Mouse (Mus musculus): Measurements from ENCODE around the gene Slc25a11. TPM values are rescaled to one million over a fixed set of nuclear protein-coding genes. Genes with fewer than 3 reads are reported as not detected.
A peak's percentile ranks its signal among the peaks of the same experiment; 100 is the strongest.

Slc25a11 gene
- total RNA-seq (2017) = 41.1 to 62.6 TPM (median 43.5 TPM) in 3 replicates

- ATAC-seq (replicated peaks; ENCODE audit: insufficient number of reproducible peaks, low FRiP score, low TSS enrichment, poor library complexity, severe bottlenecking) = peak; percentile 76
Measured at GRCm38 (mm10) chr11:70646691-70647650, at the start of gene Slc25a11, which contains the start of gene Rnf167. Slc25a11 (minus strand) TSS chr11:70647479. Rnf167 (plus strand) TSS chr11:70647235.

GRCm38 (mm10) chr11:70693504-70693903 lies 46.2 kb upstream of the Slc25a11 start:
- ATAC-seq (replicated peaks; ENCODE audit: insufficient number of reproducible peaks, low FRiP score, low TSS enrichment, poor library complexity, severe bottlenecking) = no peak

- no peak for ATAC-seq (replicated peaks; ENCODE audit: insufficient number of reproducible peaks, low FRiP score, low TSS enrichment, poor library complexity, severe bottlenecking)
Measured at GRCm38 (mm10) chr11:70689578-70689977, 42.3 kb upstream of the Slc25a11 start.

- no peak for ATAC-seq (replicated peaks; ENCODE audit: insufficient number of reproducible peaks, low FRiP score, low TSS enrichment, poor library complexity, severe bottlenecking)
Measured at GRCm38 (mm10) chr11:70688372-70688771, 41.1 kb upstream of the Slc25a11 start.

GRCm38 (mm10) chr11:70687601-70688199 lies 40.4 kb upstream of the Slc25a11 start, which contains the start of gene Camta2:
Camta2 (minus strand) TSS chr11:70688105.
- ATAC-seq (replicated peaks; ENCODE audit: insufficient number of reproducible peaks, low FRiP score, low TSS enrichment, poor library complexity, severe bottlenecking) = peak; percentile 53

- no peak; the same call in 1 of the 2 replicates for ATAC-seq (replicated peaks; ENCODE audit: insufficient number of reproducible peaks, low FRiP score, low TSS enrichment, poor library complexity, severe bottlenecking)
Measured at GRCm38 (mm10) chr11:70686901-70687566, 39.8 kb upstream of the Slc25a11 start.

GRCm38 (mm10) chr11:70683640-70684039 lies 36.4 kb upstream of the Slc25a11 start:
- 0 out of 2 replicates have a peak, but pooled peaks have one; percentile 14 for ATAC-seq (replicated peaks; ENCODE audit: insufficient number of reproducible peaks, low FRiP score, low TSS enrichment, poor library complexity, severe bottlenecking)

GRCm38 (mm10) chr11:70681897-70682581 lies 34.8 kb upstream of the Slc25a11 start:
- no peak for ATAC-seq (replicated peaks; ENCODE audit: insufficient number of reproducible peaks, low FRiP score, low TSS enrichment, poor library complexity, severe bottlenecking)

GRCm38 (mm10) chr11:70681170-70681569 lies 33.9 kb upstream of the Slc25a11 start:
- no peak for ATAC-seq (replicated peaks; ENCODE audit: insufficient number of reproducible peaks, low FRiP score, low TSS enrichment, poor library complexity, severe bottlenecking)

- peak; percentile 96 for ATAC-seq (replicated peaks; ENCODE audit: insufficient number of reproducible peaks, low FRiP score, low TSS enrichment, poor library complexity, severe bottlenecking)
Measured at GRCm38 (mm10) chr11:70679894-70680293, 32.6 kb upstream of the Slc25a11 start.

GRCm38 (mm10) chr11:70679361-70679760 lies 32.1 kb upstream of the Slc25a11 start:
- no peak for ATAC-seq (replicated peaks; ENCODE audit: insufficient number of reproducible peaks, low FRiP score, low TSS enrichment, poor library complexity, severe bottlenecking)

- no peak for ATAC-seq (replicated peaks; ENCODE audit: insufficient number of reproducible peaks, low FRiP score, low TSS enrichment, poor library complexity, severe bottlenecking)
Measured at GRCm38 (mm10) chr11:70678576-70678975, 31.3 kb upstream of the Slc25a11 start.

GRCm38 (mm10) chr11:70678092-70678491 lies 30.8 kb upstream of the Slc25a11 start:
- no peak for ATAC-seq (replicated peaks; ENCODE audit: insufficient number of reproducible peaks, low FRiP score, low TSS enrichment, poor library complexity, severe bottlenecking)

- no peak for ATAC-seq (replicated peaks; ENCODE audit: insufficient number of reproducible peaks, low FRiP score, low TSS enrichment, poor library complexity, severe bottlenecking)
Measured at GRCm38 (mm10) chr11:70674501-70674900, 27.2 kb upstream of the Slc25a11 start.

- ATAC-seq (replicated peaks; ENCODE audit: insufficient number of reproducible peaks, low FRiP score, low TSS enrichment, poor library complexity, severe bottlenecking) = no peak
Measured at GRCm38 (mm10) chr11:70674014-70674413, 26.7 kb upstream of the Slc25a11 start.

GRCm38 (mm10) chr11:70671333-70672047 lies 24.2 kb upstream of the Slc25a11 start:
- no peak for ATAC-seq (replicated peaks; ENCODE audit: insufficient number of reproducible peaks, low FRiP score, low TSS enrichment, poor library complexity, severe bottlenecking)

- ATAC-seq (replicated peaks; ENCODE audit: insufficient number of reproducible peaks, low FRiP score, low TSS enrichment, poor library complexity, severe bottlenecking) = no peak
Measured at GRCm38 (mm10) chr11:70670483-70670882, 23.2 kb upstream of the Slc25a11 start.
